Mouse (Mus musculus) brain, embryonic 14.5 days (tissue): ENCODE measurements around the gene Klrb1f.

Source experiments
- CTCF ChIP-seq: fragments of 200-500 bp; IDR thresholded peaks from 2 replicates; pipeline ENCODE4 v1.5.1; 2012; ENCODE audit warnings: inconsistent platforms, mild to moderate bottlenecking, moderate library complexity, borderline replicate concordance; ENCODE audit not compliant: insufficient read depth, insufficient read length; ENCODE audit errors: extremely low read depth
- POLR2A ChIP-seq: fragments of 200-500 bp; IDR thresholded peaks from 2 replicates; pipeline ENCODE4 v1.6.1; 2012; ENCODE audit warnings: mild to moderate bottlenecking, inconsistent platforms, borderline replicate concordance; ENCODE audit not compliant: poor library complexity, insufficient read depth, insufficient read length, severe bottlenecking; ENCODE audit errors: extremely low read depth

- TF ChIP-seq POLR2A (no peak), CTCF (no peak)
Measured at GRCm38 (mm10) chr6:129030964-129031363, 14.7 kb upstream of the Klrb1f start.
